Mouse (Mus musculus) gonadal fat pad, adult 2 months (tissue): ENCODE data around the gene St8sia6. TPM values are rescaled to one million over a fixed set of nuclear protein-coding genes. Genes with fewer than 3 reads are reported as not detected.
"Not testable (repeated sequence)": the region's sequence is repeated elsewhere in the genome, so short reads cannot be mapped to it uniquely, and the experiment has no call there.

Source experiments
- DNase-seq: peaks from one replicate; pipeline ENCODE4 v3.0.0-alpha.2; 2012; ENCODE audit warnings: low read depth
- polyA plus RNA-seq: library from polyadenylated mRNA; depleted of rRNA; stranded (reverse); fragments of >200 nt; gene quantifications from 2 replicates; pipeline ENCODE4 v1.2.3, GENCODE M21; 2012; rRNA removed

Gene St8sia6
- polyA plus RNA-seq, 1 experiment, result 9.1 TPM

- DNase-seq, result no peak
Measured at GRCm38 (mm10) chr2:13634866-13635265, 159.0 kb downstream of the St8sia6 start.

GRCm38 (mm10) chr2:13630136-13630832, 163.6 kb downstream of the St8sia6 start:
- no peak for DNase-seq

GRCm38 (mm10) chr2:13603636-13604035, 190.2 kb downstream of the St8sia6 start:
- not testable (repeated sequence) for DNase-seq

GRCm38 (mm10) chr2:13603093-13603492, 190.8 kb downstream of the St8sia6 start:
- no peak for DNase-seq

Other genes starting within 250 kb of the St8sia6 start
- gene Trdmt1, start 249.4 kb downstream of the St8sia6 start, polyA plus RNA-seq, result 1.8 and 2.8 TPM in 2 replicates
- gene Vim, start 220.1 kb downstream of the St8sia6 start, polyA plus RNA-seq, result 1,363 and 2,305 TPM in 2 replicates